Mouse (Mus musculus): Measurements from ENCODE around the gene Ddx21. TPM values are rescaled to one million over a fixed set of nuclear protein-coding genes. Genes with fewer than 3 reads are reported as not detected.
A peak's percentile ranks its signal among the peaks of the same experiment; 100 is the strongest.
"Not testable (repeated sequence)": the region's sequence is repeated elsewhere in the genome, so short reads cannot be mapped to it uniquely, and the experiment has no call there.

Ddx21 gene
- polyA plus RNA-seq, 1 experiment from 2014 or later: 9.6 TPM

DNA sequence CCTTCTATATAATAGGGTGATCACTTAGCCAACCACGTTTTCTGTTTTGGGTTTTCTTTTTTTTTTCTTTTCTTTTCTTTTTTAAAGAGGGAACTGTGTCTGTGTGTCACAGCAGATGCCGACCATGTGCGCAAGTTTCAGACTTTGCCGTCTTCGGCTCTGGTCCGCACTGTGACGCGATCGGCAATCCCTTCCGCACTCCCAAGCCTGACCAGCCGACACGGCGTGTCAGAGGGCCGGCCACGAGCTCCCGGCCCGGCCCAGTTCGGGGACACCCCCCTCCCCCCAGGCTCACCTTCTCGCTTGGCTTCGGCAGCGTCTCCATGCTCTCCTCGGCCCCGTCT lies 276 bp downstream of the Ddx21 start:
- under 1% methylated on average over 23 of the region's 23 CpGs for WGBS
- Histone ChIP-seq H3K36me3 (ENCODE audit: control insufficient read depth, insufficient read depth) (peaks cover 18% of the 10 kb centered on the region), H3K4me1 (replicated peaks; ENCODE audit: control insufficient read depth, insufficient read depth, low read length) (no peaks in the 10 kb centered on the region), H3K27me3 (replicated peaks; ENCODE audit: control insufficient read depth, insufficient read depth, low read length) (no peaks in the 10 kb centered on the region), H3K9ac (ENCODE audit: low read depth, low read length) (peak overlapping the region; percentile 62), H3K4me3 (ENCODE audit: low read depth, low read length) (peak overlapping the region; percentile 82), H3K9me3 (ENCODE audit: control insufficient read depth) (no peaks in the 10 kb centered on the region), H3K27ac (ENCODE audit: low read depth, low read length) (peak overlapping the region; percentile 67), H3K4me2 (replicated peaks; ENCODE audit: low read depth) (peak overlapping the region; percentile 92)
- ATAC-seq: peak; percentile 74
- no peak for TF ChIP-seq CTCF (IDR thresholded peaks at IDR 0.05; ENCODE audit: low read depth)

DNA sequence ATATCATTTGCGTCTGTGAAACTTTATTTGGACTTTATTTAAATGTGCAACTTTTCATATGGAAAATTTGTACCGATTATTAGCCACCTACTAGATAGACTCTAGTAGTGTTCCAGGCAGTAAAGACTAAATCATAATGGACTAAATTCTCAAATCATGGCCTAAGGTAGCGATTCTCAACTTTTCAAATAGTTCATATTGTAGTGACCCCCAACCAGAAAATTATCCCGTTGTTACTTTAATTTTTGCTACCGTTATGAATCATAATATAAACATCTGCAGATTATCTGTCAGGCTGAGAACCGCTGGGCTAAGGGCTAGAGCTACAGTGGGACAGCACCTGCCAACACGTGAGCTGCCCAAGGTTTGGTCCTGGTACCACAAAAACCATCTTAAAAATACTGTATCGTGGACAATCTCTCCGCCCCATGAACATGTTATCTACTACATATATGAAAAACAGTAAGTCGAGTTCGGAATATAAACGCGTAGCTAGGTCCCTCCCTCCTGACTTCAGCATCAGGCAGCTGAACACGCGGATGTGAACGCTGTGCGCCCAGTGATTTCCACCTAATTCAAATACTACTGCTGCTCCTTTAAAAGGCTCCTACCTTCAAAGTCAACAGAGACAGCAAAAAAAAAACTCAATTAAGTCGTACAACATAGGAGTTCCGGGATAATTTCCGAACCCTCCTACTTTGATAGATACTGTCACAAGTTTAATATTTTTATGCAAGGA lies 859 bp downstream of the Ddx21 start:
- Histone ChIP-seq H3K9ac (ENCODE audit: low read depth, low read length) (peak overlapping the region; percentile 62), H3K4me1 (replicated peaks; ENCODE audit: control insufficient read depth, insufficient read depth, low read length) (no peaks in the 10 kb centered on the region), H3K36me3 (ENCODE audit: control insufficient read depth, insufficient read depth) (peaks cover 18% of the 10 kb centered on the region), H3K4me3 (ENCODE audit: low read depth, low read length) (peak overlapping the region; percentile 82), H3K4me2 (replicated peaks; ENCODE audit: low read depth) (peak overlapping the region; percentile 92), H3K27me3 (replicated peaks; ENCODE audit: control insufficient read depth, insufficient read depth, low read length) (no peaks in the 10 kb centered on the region), H3K27ac (ENCODE audit: low read depth, low read length) (no peak overlapping the region), H3K9me3 (ENCODE audit: control insufficient read depth) (no peaks in the 10 kb centered on the region)
- no peak for ATAC-seq
- WGBS: 10% methylated on average over 20 of the region's 20 CpGs
- no peak for TF ChIP-seq CTCF (IDR thresholded peaks at IDR 0.05; ENCODE audit: low read depth)

DNA sequence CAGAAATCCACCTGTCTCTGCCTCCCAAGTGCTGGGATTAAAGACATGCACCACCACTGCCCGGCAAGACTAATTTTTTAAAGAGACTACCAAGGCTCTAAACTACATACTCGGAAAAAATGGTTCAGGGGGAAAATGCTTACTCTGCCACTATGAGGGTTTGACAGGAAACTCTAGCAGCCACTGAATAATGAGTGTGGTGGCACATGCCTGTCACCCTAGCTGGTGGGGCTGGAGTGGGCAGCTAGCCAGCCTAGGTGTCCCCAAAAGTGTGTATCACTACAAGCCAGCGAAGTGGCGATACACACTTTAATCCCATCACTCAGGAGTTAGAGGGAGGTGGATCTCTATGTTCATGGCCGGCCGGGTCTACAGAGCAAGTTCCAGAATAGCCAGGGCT lies 2.0 kb downstream of the Ddx21 start:
- no peak for TF ChIP-seq CTCF (IDR thresholded peaks at IDR 0.05; ENCODE audit: low read depth)
- Histone ChIP-seq H3K9ac (ENCODE audit: low read depth, low read length) (no peak overlapping the region), H3K27ac (ENCODE audit: low read depth, low read length) (no peak overlapping the region), H3K36me3 (ENCODE audit: control insufficient read depth, insufficient read depth) (peaks cover 19% of the 10 kb centered on the region), H3K4me1 (replicated peaks; ENCODE audit: control insufficient read depth, insufficient read depth, low read length) (no peaks in the 10 kb centered on the region), H3K9me3 (ENCODE audit: control insufficient read depth) (no peaks in the 10 kb centered on the region), H3K27me3 (replicated peaks; ENCODE audit: control insufficient read depth, insufficient read depth, low read length) (no peaks in the 10 kb centered on the region), H3K4me2 (replicated peaks; ENCODE audit: low read depth) (no peak overlapping the region), H3K4me3 (ENCODE audit: low read depth, low read length) (no peak overlapping the region)
- no peak for ATAC-seq
- WGBS: 88% methylated on average over 6 of the region's 6 CpGs

- not testable (repeated sequence) for H3K9ac ChIP-seq (ENCODE audit: low read depth, low read length); H3K9me3 ChIP-seq (ENCODE audit: control insufficient read depth); H3K27me3 ChIP-seq (replicated peaks; ENCODE audit: control insufficient read depth, insufficient read depth, low read length); H3K27ac ChIP-seq (ENCODE audit: low read depth, low read length); H3K4me1 ChIP-seq (replicated peaks; ENCODE audit: control insufficient read depth, insufficient read depth, low read length); H3K4me3 ChIP-seq (ENCODE audit: low read depth, low read length); ATAC-seq; H3K4me2 ChIP-seq (replicated peaks; ENCODE audit: low read depth)
- 91% methylated on average over 3 of the region's 3 CpGs for WGBS
- H3K36me3 ChIP-seq (ENCODE audit: control insufficient read depth, insufficient read depth): peaks cover 25% of the 10 kb centered on the region
These were observed 2.8 kb downstream of the Ddx21 start for GRCm38 (mm10) chr10:62599311-62599710.

DNA sequence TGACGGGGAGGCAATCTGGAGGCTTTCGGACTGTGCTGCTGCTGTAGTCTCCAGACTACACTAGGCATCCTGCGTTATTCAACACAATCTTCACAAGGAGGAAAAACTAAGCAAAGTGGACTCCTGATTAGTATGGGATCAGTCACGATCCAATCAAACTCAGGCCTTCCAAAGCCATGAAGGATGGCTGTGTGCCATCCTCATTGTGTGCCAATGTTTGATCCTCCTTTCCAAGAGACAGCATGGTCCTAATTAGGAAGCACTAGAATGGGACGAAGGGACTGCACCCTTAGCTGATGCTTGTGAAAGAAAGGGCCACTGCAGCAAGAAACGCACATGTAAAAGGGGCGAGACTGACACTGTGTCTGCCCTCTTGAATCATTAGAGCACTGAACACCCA lies 9.6 kb downstream of the Ddx21 start:
- WGBS: 91% methylated on average over 7 of the region's 7 CpGs
- Histone ChIP-seq H3K27me3 (replicated peaks; ENCODE audit: control insufficient read depth, insufficient read depth, low read length) (no peaks in the 10 kb centered on the region), H3K27ac (ENCODE audit: low read depth, low read length) (no peak overlapping the region), H3K36me3 (ENCODE audit: control insufficient read depth, insufficient read depth) (peaks cover 63% of the 10 kb centered on the region), H3K4me1 (replicated peaks; ENCODE audit: control insufficient read depth, insufficient read depth, low read length) (no peaks in the 10 kb centered on the region), H3K9ac (ENCODE audit: low read depth, low read length) (no peak overlapping the region), H3K4me2 (replicated peaks; ENCODE audit: low read depth) (no peak overlapping the region), H3K9me3 (ENCODE audit: control insufficient read depth) (no peaks in the 10 kb centered on the region), H3K4me3 (ENCODE audit: low read depth, low read length) (no peak overlapping the region)
- no peak for ATAC-seq
- no peak for TF ChIP-seq CTCF (IDR thresholded peaks at IDR 0.05; ENCODE audit: low read depth)

GRCm38 (mm10) chr10:62590200-62590599 lies 11.9 kb downstream of the Ddx21 start:
- WGBS: 31% methylated on average over 6 of the region's 6 CpGs
- H3K4me2 ChIP-seq (replicated peaks; ENCODE audit: low read depth): 0 out of 2 replicates have a peak overlapping the region, but pooled peaks have one; percentile 24
- no peak overlapping the region for H3K9ac ChIP-seq (ENCODE audit: low read depth, low read length)
- no peaks in the 10 kb centered on the region for H3K27me3 ChIP-seq (replicated peaks; ENCODE audit: control insufficient read depth, insufficient read depth, low read length)
- no peak overlapping the region for H3K27ac ChIP-seq (ENCODE audit: low read depth, low read length)
- peak; percentile 41; the same call in 1 of the 2 replicates for ATAC-seq
- H3K4me1 ChIP-seq (replicated peaks; ENCODE audit: control insufficient read depth, insufficient read depth, low read length): no peaks in the 10 kb centered on the region
- no peak overlapping the region for H3K4me3 ChIP-seq (ENCODE audit: low read depth, low read length)
- peak; percentile 96 for TF ChIP-seq CTCF (IDR thresholded peaks at IDR 0.05; ENCODE audit: low read depth)
- H3K9me3 ChIP-seq (ENCODE audit: control insufficient read depth): no peaks in the 10 kb centered on the region
- H3K36me3 ChIP-seq (ENCODE audit: control insufficient read depth, insufficient read depth): peaks cover 72% of the 10 kb centered on the region

All from intestine, postnatal 0 days (tissue).